Mouse (Mus musculus) liver, embryonic 13.5 days (tissue): ENCODE results near the gene Nbas. TPM values are rescaled to one million over a fixed set of nuclear protein-coding genes. Genes with fewer than 3 reads are reported as not detected.

Experiments
- ATAC-seq: fragments of 200-750 bp; cut with Nextera tagmentation; 2 replicates; pipeline ENCODE4 v1.8.0; 2017; ENCODE audit warnings: low read depth, mild to moderate bottlenecking, moderate number of reproducible peaks, moderate library complexity
- DNase-seq: peaks from one replicate; pipeline ENCODE4 v3.0.0; 2022
- H3K27ac ChIP-seq: fragments of 300-500 bp; sonication (generic); 2 replicates; pipeline ENCODE4 v1.5.1; 2015; ENCODE audit warnings: moderate library complexity, mild to moderate bottlenecking, inconsistent platforms
- H3K27me3 ChIP-seq: fragments of 300-500 bp; sonication (generic); 2 replicates; pipeline ENCODE4 v1.6.1; 2015; ENCODE audit warnings: mild to moderate bottlenecking, inconsistent platforms
- H3K36me3 ChIP-seq: fragments of 300-500 bp; sonication (generic); 2 replicates; pipeline ENCODE4 v1.6.1; 2015; ENCODE audit warnings: mild to moderate bottlenecking, inconsistent platforms
- H3K4me1 ChIP-seq: fragments of 300-500 bp; sonication (generic); replicated peaks from 2 replicates; pipeline ENCODE4 v1.6.1; 2015; ENCODE audit warnings: inconsistent platforms
- H3K4me2 ChIP-seq: fragments of 300-500 bp; sonication (generic); 2 replicates; pipeline ENCODE4 v1.6.1; 2015; ENCODE audit warnings: inconsistent platforms, mild to moderate bottlenecking, moderate library complexity
- H3K4me3 ChIP-seq: fragments of 300-500 bp; sonication (generic); replicated peaks from 2 replicates; pipeline ENCODE4 v1.5.1; 2015; ENCODE audit warnings: mild to moderate bottlenecking, inconsistent platforms
- H3K9ac ChIP-seq: fragments of 300-500 bp; sonication (generic); 2 replicates; pipeline ENCODE4 v1.6.1; 2015; ENCODE audit warnings: mild to moderate bottlenecking, inconsistent platforms
- H3K9me3 ChIP-seq: fragments of 300-500 bp; sonication (generic); replicated peaks from 2 replicates; pipeline ENCODE4 v1.6.1; 2016; ENCODE audit warnings: inconsistent platforms
- WGBS: fragments of 180-500 bp; shearing (Covaris S2); methylation state at CpG from one replicate; pipeline ENCODE4 v1.1.7; 2015; ENCODE audit not compliant: insufficient replicate concordance; 5-methylcytosine and 5-hydroxymethylcytosine counted together
- polyA plus RNA-seq: library from polyadenylated mRNA; unstranded; fragments of >200 nt; fragmentation: Nextera tagmentation; extraction: Ambion mirVana; gene quantifications from 2 replicates; pipeline ENCODE4 v1.2.1, GENCODE M21; 2015

Gene Nbas
- polyA plus RNA-seq, 1 experiment from 2014 or later = 5.4 TPM

GRCm38 (mm10) chr12:13589021-13589420 is 320.1 kb downstream of the Nbas start:
- DNase-seq (no peak), ATAC-seq (no peak)
- Histone ChIP-seq H3K4me1 (no peaks in the 10 kb centered on the region), H3K9ac (no peak overlapping the region), H3K9me3 (no peaks in the 10 kb centered on the region), H3K4me3 (no peak overlapping the region), H3K36me3 (no peaks in the 10 kb centered on the region), H3K27me3 (no peaks in the 10 kb centered on the region), H3K27ac (no peak overlapping the region), H3K4me2 (no peak overlapping the region)
- WGBS = 70% methylated on average over 5 of the region's 5 CpGs

GRCm38 (mm10) chr12:13594746-13595469 is 326.0 kb downstream of the Nbas start:
- Histone ChIP-seq H3K9ac (no peak overlapping the region), H3K4me2 (no peak overlapping the region), H3K9me3 (no peaks in the 10 kb centered on the region), H3K27ac (no peak overlapping the region), H3K27me3 (no peaks in the 10 kb centered on the region), H3K36me3 (no peaks in the 10 kb centered on the region), H3K4me1 (no peaks in the 10 kb centered on the region), H3K4me3 (no peak overlapping the region)
- ATAC-seq = no peak
- DNase-seq = no peak
- WGBS = 53% methylated on average over 9 of the region's 9 CpGs

DNA sequence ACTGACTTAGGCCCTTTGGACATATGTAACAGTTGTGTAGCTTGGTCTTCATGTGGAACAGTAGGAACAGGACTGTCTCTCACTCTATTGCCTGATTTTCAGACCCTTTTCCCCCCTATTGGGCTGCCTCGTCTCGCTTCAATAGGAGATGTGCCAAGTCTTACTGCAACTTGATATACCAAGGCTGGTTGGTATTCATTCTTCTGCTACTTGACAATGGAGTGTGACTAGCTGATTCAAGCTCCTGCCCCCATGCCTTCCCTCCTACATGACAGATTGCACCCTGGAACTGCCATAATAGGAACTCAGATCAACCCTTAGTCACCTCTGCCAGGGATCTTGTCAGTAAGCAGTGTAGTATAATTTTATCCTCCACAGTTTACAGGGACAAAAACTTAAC is 328.1 kb downstream of the Nbas start:
- H3K4me2 ChIP-seq = no peak overlapping the region
- no peaks in the 10 kb centered on the region for H3K27me3 ChIP-seq
- 66% methylated on average over 2 of the region's 2 CpGs for WGBS
- DNase-seq = no peak
- H3K9ac ChIP-seq = no peak overlapping the region
- no peaks in the 10 kb centered on the region for H3K36me3 ChIP-seq
- H3K4me1 ChIP-seq = no peaks in the 10 kb centered on the region
- no peaks in the 10 kb centered on the region for H3K9me3 ChIP-seq
- ATAC-seq = no peak
- H3K27ac ChIP-seq = no peak overlapping the region
- no peak overlapping the region for H3K4me3 ChIP-seq

DNA sequence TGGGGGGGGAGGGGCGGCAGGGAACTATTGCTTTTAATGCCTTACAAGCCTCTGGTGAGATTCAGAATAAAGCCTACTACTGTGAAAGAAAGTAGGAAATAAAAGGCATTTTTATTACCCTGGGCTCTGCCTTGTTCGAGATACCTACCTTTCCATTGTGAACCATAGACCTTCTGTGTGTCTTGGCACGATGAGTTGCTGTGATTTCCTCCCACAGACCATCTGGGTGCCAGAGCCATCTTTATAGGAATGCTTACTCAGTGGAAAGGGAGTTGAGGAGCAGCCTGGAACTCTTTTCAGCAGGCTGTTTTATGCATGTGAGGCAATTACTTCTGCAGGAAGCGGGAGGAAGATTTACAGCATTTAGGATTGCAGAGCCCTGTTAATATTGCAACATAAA is 329.6 kb downstream of the Nbas start:
- WGBS = 62% methylated on average over 4 of the region's 4 CpGs
- ATAC-seq (no peak), DNase-seq (no peak)
- Histone ChIP-seq H3K36me3 (no peaks in the 10 kb centered on the region), H3K27me3 (no peaks in the 10 kb centered on the region), H3K4me3 (no peak overlapping the region), H3K4me1 (no peaks in the 10 kb centered on the region), H3K27ac (no peak overlapping the region), H3K4me2 (no peak overlapping the region), H3K9ac (no peak overlapping the region), H3K9me3 (no peaks in the 10 kb centered on the region)

DNA sequence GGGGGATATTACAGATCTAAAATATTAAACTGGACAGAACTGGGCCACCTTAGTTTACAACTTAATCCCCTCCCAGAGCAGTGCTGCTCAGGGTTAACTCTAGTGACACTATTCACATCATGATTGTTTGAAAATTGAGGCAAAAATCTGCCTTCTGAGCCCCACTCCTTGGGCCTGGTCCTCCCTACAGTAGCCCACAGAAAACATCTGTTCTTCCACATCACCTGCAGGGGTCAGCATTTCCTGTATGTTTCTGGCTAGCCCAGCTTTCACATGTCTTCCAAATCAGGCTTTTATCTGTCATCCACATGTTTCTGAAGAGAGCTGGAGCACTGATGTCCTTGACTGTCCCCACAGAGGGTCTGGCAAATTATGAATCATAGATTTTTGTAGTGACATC is 333.5 kb downstream of the Nbas start:
- DNase-seq = no peak
- Histone ChIP-seq H3K4me1 (no peaks in the 10 kb centered on the region), H3K4me2 (no peak overlapping the region), H3K27me3 (no peaks in the 10 kb centered on the region), H3K9ac (no peak overlapping the region), H3K36me3 (no peaks in the 10 kb centered on the region), H3K4me3 (no peak overlapping the region), H3K9me3 (no peaks in the 10 kb centered on the region), H3K27ac (no peak overlapping the region)
- no peak for ATAC-seq

GRCm38 (mm10) chr12:13607021-13607420 is 338.1 kb downstream of the Nbas start:
- DNase-seq (no peak), ATAC-seq (no peak)
- Histone ChIP-seq H3K36me3 (no peaks in the 10 kb centered on the region), H3K9ac (no peak overlapping the region), H3K9me3 (no peaks in the 10 kb centered on the region), H3K27me3 (no peaks in the 10 kb centered on the region), H3K4me3 (no peak overlapping the region), H3K27ac (no peak overlapping the region), H3K4me2 (no peak overlapping the region), H3K4me1 (no peaks in the 10 kb centered on the region)
- WGBS = 31% methylated on average over 2 of the region's 2 CpGs

- 79% methylated on average over 11 of the region's 11 CpGs for WGBS
- Histone ChIP-seq H3K4me2 (no peak overlapping the region), H3K36me3 (no peaks in the 10 kb centered on the region), H3K4me1 (no peaks in the 10 kb centered on the region), H3K4me3 (no peak overlapping the region), H3K27ac (no peak overlapping the region), H3K9me3 (no peaks in the 10 kb centered on the region), H3K27me3 (no peaks in the 10 kb centered on the region), H3K9ac (no peak overlapping the region)
- DNase-seq (no peak), ATAC-seq (no peak)
These were observed 340.1 kb downstream of the Nbas start for GRCm38 (mm10) chr12:13609027-13609426.

- no peaks in the 10 kb centered on the region for H3K36me3 ChIP-seq
- no peak overlapping the region for H3K9ac ChIP-seq
- ATAC-seq (no peak), DNase-seq (no peak)
- no peaks in the 10 kb centered on the region for H3K27me3 ChIP-seq
- H3K9me3 ChIP-seq = no peaks in the 10 kb centered on the region
- WGBS = 14% methylated on average over 2 of the region's 2 CpGs
- H3K27ac ChIP-seq = no peak overlapping the region
- no peaks in the 10 kb centered on the region for H3K4me1 ChIP-seq
- no peak overlapping the region for H3K4me3 ChIP-seq
- no peak overlapping the region for H3K4me2 ChIP-seq
These were observed 344.1 kb downstream of the Nbas start for GRCm38 (mm10) chr12:13613041-13613440.

GRCm38 (mm10) chr12:13615661-13616060 is 346.7 kb downstream of the Nbas start:
- no peak overlapping the region for H3K27ac ChIP-seq
- 61% methylated on average over 7 of the region's 7 CpGs for WGBS
- no peaks in the 10 kb centered on the region for H3K27me3 ChIP-seq
- H3K4me3 ChIP-seq = no peak overlapping the region
- H3K36me3 ChIP-seq = no peaks in the 10 kb centered on the region
- no peak overlapping the region for H3K4me2 ChIP-seq
- no peaks in the 10 kb centered on the region for H3K4me1 ChIP-seq
- H3K9me3 ChIP-seq = no peaks in the 10 kb centered on the region
- H3K9ac ChIP-seq = no peak overlapping the region
- ATAC-seq = no peak
- DNase-seq = no peak

DNA sequence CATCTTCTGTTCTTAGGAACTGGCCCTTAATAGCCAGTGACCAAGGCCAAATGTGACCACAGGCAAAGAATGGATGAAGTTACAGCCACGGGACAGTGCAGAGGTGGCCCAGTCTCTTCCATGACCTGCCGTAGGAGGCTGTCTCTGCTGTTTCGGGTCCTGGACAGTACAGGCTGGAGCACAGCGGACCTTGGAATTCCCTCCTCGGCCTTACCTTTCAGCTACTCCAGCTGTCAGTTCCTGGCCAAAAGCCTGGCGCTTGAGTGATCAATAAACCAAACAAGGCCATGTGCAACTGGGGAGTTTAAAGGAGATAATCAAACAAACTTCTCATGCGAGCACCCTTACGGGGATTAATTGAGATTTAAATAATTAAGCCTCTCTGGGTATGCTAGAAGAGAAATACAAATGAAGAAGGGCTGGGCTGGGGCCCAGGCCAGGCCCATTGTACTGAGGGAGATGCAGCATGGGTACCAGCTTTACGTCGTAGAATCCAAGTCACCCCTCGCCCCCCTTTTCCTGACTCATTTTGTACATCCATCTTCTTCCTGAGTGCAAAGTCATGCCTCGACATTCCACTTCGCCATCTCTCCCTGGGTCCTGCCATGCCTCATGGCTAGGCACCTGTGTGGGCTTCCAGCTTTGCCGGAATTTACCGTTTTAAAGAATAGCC is 353.4 kb downstream of the Nbas start:
- Histone ChIP-seq H3K27me3 (no peaks in the 10 kb centered on the region), H3K9me3 (no peaks in the 10 kb centered on the region), H3K27ac (no peak overlapping the region), H3K9ac (no peak overlapping the region), H3K4me2 (no peak overlapping the region), H3K4me1 (0 out of 2 replicates have a peak, but pooled peaks cover 3% of the 10 kb centered on the region), H3K4me3 (no peak overlapping the region), H3K36me3 (no peaks in the 10 kb centered on the region)
- no peak for ATAC-seq
- DNase-seq = no peak
- WGBS = 69% methylated on average over 15 of the region's 15 CpGs

DNA sequence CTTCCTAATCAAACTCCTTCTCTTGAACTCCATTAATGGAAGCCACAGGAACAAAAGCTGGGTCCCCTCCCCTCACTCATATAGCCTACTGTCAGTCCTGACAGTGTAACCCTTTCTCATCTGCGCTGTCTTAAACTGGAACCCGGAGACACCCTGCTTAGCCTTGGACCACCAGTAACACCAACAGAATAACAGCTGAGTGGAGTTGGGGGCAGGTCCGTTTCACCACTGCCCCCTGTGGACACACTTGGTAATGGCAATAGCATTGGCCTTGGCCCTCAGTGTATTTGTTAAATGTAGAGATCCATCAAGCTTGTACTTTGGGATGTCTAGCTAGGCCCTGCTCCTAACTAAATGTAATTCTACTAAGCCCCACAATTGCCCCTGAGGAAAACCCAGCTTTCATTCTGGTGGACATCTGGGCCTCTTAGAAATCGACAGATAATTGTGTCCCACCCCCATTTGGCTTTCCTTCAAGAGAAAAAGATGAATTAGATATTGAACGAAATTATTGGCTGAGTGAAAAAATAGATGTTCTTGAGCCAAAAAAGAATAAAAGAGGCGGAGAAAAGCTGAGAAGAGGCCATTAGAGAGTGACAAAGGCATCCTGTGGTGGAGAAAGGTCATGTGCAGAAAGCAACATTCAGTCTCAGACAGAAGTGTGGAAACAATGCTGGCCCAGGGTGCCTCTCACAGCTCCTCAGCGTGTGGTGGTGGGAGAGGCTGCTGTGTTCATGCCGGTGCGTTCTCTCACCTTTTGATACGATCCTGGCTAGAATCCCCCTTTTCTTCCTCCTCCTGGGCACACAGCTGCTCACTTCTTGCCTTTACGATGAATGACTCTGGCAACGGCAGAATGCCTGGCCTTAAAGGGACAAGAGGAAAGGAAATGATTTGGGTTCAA is 358.1 kb downstream of the Nbas start:
- Histone ChIP-seq H3K4me3 (no peak overlapping the region), H3K4me2 (no peak overlapping the region), H3K27ac (no peak overlapping the region), H3K36me3 (no peaks in the 10 kb centered on the region), H3K4me1 (0 out of 2 replicates have a peak, but pooled peaks cover 3% of the 10 kb centered on the region), H3K9me3 (no peaks in the 10 kb centered on the region), H3K27me3 (no peaks in the 10 kb centered on the region), H3K9ac (no peak overlapping the region)
- ATAC-seq (no peak), DNase-seq (no peak)
- 53% methylated on average over 12 of the region's 12 CpGs for WGBS
